Mouse (Mus musculus) adrenal gland, adult (tissue): ENCODE measurements around the gene Trem2.
A peak's percentile ranks its signal among the peaks of the same experiment; 100 is the strongest.

ENCODE experiments used
- DNase-seq, 2 experiments: peaks; one replicate each; pipeline ENCODE4 v3.0.0; 2022 to 2023; ENCODE audit warnings: low spot score in 1 of 2; ENCODE audit not compliant: inconsistent age in 2 of 2

Trem2 gene

DNA sequence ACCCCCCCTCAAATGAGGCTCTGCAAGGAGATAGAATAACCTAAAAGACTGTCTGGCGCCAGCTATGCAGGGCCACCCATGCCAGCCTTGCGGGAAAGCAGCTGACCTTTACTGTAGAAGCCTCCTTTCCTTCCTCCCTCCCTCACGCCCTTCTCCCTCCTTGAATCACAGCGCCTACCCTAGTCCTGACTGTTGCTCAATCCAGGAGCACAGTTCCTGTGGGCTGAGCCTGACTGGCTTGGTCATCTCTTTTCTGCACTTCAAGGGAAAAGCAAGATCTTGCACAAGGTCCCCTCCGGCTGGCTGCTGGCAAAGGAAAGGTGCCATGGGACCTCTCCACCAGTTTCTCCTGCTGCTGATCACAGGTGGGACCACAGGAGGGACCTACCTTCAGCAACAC, at the start of gene Trem2:
Gene Trem2, plus strand, starts transcription at position 171 of the 400 bp plus-strand sequence.
- DNase-seq, result peak; percentile 34 to 81

DNA sequence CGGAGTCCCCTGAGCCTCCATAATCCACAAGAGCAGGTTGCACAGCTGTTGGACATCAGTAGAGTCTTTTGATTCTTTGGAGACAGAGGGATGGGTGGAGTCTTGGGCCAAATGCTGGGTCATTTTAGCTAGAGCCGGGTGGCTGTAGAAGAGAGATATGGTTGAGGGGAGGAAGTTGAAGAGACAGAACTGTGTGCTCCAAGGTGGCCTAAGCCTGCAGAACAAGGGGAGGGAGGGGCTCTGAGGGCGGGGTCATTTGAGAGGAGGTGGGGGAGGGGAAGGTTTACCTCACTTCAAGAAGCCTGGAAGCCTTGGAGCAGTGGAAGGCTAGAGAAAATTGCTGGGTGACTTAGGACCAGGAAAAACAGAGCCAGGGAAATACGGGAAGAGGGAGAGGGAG, 47.0 kb upstream of the Trem2 start, which contains the start of gene Treml2:
Gene Treml2, plus strand, starts transcription at position 296 of the 400 bp plus-strand sequence.
- no peak for DNase-seq

DNA sequence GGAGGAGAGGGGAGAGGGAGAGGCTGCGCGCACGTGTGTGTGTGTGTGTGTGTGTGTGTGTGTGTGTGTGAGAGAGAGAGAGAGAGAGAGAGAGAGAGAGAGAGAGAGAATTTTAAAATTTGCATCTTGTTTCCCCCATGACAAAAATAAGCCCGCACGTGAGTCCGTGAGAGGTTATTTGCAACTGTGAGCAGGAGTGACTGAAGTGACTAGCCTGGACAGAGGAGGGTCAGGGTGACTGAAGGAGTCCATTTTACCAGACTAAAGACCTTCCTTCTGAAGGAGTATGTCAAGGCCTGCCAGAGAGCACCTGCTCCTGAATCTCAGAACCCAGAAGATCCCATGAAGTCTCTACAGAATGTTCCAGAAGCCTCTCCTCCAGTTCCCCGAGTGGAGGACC, 46.4 kb upstream of the Trem2 start:
- no peak for DNase-seq

DNA sequence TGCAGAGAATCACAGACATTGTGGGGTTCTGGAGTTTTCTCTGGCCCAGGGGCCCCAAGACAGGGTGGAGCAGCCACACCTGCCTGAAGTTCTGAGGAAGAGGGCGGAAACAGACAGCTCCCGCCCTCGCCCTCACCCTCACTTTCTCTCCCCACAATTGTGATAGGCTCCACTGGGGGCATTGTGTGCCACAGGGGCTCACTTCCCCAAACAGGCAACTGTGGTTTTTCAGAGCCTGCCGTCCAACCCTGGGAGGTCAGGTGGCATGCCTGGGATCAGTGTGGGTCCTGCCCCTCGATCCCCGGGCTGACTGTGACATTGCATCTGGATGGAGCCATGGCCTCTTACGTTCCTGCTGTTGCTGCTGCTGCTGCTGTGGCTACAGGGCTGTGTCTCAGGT, 46.0 kb upstream of the Trem2 start:
- DNase-seq, result no peak

DNA sequence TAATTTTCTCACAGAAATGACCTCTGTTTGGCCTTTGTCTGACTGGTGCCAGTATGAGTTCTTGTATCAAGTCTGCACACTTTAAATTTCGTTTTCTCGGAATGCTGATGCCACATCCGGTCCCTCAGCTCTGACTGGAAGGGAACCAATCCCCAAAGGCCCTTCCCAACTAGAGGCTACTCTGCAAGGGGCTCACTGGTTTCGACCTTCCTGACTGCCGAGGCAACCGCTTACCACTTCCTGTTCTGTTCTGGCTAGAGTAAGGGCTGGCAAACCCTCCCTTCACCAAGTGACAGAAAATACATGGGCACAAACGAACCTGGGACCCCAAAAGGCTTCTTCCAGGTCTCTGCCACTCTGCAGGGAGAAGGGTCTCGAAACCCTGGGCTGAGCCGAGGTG, 45.3 kb upstream of the Trem2 start:
- DNase-seq, result no peak

DNA sequence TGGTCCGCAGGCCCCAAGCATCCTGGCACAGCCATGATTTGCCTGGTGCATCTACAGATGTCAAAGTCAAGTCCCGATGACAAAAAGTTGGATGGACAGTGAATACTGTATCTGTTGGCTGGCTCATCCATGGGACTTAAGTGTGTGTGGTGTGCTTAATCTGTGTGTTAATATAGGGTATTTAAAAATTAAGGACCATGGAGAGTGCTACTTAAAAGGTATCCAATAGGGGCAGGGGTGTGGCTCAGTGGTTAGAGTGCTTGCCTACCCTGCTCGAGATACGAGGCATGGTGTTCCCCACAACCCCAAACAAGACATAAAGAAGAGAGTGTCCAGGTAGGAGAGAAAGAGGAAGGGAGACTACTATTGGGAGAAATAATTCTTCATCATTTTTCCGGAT, 44.4 kb upstream of the Trem2 start:
- DNase-seq, result no peak

DNA sequence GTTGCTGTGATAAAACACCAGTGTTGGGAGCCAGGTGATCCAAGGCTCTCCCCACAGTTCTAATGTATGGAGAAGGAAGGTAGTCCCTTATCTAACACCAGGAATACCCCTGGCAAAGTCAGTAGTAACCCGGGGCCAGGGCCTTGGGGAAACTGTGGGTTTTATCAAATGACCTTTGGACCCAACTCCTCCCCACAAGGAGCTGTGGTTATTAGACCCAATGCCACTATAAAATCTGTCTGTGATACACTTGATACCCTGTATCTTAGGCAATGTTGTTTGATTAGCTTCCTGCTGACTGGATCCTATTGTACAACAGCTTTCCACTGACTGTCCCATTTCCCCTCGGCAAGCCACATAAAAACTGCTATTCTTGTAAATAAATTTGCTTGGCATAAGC, 34.1 kb upstream of the Trem2 start:
- DNase-seq, result no peak

DNA sequence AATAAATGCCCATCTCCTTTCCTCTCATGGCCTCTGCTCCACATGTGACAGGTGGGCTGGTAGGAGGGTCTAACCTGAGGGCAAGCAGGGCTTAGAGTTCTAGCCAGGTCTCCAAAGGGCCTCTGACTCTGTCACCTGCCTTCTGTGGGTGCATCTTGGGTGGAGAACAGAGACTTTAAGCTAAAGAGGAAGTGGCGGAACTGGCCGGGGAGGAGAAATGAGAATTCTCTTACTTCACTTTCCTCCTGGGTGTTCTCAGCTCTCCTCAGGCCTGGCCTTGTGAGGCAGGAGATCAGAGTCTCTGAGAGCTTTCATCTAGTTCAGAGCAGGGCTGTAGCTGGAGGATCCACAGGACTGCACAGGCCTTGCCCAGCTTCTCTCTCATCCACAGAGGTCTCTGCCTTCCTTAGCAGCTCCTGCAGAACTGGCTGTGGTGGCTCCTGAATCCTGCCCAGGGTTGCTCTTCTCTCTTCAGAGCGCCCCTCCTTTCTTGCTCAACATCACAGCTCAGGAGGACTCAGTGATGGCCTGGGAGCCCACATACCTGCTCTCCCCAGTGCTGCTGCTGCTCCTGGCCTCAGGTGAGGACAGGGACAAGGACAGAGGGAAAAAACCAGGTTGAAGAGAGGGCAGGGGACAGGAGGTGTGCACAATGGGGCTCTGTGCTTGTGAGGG, 30.2 kb upstream of the Trem2 start, which contains the start of gene B430306N03Rik:
Gene B430306N03Rik, plus strand, starts transcription at position 237 of the 675 bp plus-strand sequence.
- DNase-seq, result peak in 1 of 2 experiments; percentile 35

DNA sequence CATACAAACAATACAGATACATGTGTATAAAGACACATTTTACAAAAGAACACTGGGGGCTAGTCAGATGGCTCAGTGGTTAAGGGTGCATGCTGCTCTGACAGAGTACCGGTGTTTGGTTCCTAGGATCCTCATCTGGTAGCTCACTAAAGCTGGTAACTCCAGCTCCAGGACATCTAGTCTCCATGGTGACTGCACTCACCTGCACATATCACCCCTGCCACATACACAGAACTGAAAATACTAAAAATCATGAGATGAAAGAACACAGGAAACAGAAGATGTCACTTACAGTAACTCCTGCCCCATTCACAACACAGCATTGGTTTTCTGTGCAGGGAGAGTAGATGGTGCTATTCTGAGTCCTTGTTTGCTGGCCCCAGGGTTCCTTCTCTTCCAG, 27.5 kb upstream of the Trem2 start:
- DNase-seq, result no peak

DNA sequence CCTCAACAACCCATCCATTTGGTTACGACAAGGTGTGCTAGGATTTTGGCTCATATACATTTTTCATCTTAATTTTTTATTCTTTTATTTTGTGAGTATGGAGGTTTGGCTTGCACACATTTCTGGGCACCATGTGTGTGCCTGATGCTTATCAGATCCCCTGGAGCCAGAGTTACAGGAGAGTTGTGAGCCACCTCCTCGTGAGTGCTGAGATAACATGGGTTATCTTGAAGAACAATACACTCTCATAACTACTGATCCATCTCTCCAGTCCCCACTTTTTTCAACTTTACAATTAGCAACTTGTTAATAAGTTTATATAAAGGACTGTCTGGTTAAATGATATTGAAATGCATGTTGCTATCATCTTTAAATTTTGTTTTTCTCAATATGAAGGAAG, 24.9 kb upstream of the Trem2 start:
- DNase-seq, result no peak

DNA sequence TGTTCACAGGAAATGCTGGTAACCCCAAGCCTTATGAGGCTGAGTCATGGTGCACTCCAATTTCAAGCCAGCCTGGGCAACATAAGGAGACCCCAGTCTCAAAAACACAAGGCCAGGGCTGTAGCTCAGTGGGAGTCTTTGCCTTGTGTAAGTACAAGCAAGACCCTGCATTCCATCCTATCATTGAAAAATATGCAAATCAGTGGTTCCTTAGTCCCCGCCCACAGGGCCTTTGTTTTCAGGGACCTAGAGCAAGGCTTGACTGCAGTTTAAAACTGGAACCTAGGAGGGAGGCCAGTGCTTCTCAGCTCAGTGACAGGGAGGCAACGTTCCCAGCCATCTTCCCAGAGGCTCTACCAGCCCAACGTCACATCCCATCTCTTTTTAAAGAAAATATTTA, 23.0 kb upstream of the Trem2 start:
- no peak for DNase-seq

DNA sequence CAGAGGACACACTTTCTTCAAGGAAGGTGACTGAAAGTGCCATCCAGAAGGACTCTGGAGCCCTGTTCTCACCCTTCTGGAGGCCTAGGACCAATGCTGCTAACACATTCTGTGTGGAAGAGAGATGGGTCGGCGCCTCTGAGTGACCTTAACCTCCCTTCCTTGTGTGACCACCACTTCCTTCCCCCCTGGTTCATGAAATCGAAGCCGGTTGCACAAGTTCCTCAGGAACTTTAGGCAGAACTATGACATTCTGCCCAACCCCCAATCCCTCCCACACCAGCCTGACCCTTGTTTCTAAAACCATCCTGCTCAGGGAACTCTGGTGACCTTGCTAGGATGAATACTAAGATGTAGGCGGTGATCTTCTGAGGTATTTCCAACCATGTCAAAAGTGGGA, 21.9 kb upstream of the Trem2 start:
- DNase-seq, result no peak

DNA sequence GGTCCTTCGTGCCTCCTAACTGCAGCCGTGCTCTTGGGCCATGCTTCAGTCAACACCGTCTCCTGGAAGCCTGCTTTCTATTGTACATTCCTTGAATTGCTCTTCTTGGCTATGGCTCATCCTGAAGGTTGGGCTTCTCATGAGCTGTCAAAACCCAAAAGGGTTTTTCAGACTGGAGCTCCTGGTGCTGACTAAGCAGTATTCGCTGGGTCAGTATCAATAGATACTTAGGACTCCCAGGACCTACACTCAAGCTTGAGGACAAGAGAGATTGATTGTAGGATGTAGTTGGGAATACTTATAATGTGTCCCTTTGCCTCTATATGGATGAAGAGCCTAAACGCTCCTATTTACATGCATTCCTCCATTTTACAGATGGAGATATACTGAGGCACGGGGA, 21.1 kb upstream of the Trem2 start:
- no peak for DNase-seq

DNA sequence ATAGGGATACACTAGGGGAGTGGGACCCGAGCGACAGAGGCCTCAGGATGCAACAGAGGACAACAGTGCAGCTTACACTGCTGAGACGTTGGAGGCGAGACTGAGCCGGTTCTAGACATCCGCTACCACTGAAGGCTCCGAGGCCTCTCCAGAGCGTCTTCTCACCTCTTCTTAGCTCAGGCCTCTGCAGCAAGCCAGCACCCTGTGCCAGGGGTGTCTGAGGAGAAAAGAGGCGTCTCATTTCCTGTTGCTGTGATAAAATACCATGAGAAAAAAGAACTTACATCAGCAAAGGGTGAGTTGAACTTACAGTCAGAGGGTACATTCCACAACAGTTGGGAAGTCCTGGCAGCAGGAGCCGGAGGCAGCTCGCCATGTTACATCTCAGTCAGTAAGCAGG, 20.6 kb upstream of the Trem2 start:
- no peak for DNase-seq

DNA sequence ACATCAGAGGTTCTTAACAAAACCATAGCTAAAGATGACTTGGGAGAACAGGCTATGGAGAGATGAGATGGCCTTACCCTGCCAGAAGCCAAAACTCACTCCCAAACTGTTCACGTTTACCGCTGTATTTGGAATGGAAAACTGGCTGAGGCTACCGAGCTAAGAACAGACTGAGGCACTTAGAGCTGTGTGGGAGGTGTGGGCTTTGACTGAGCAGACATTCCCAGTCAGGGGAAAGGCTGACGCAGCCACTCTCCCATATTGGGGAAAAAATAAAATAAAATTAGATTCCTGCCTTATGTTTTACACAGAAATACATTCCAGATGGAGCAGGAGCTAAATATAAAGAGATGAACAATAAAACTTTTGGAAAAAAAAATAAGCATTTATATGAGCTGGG, 19.5 kb upstream of the Trem2 start:
- no peak for DNase-seq

DNA sequence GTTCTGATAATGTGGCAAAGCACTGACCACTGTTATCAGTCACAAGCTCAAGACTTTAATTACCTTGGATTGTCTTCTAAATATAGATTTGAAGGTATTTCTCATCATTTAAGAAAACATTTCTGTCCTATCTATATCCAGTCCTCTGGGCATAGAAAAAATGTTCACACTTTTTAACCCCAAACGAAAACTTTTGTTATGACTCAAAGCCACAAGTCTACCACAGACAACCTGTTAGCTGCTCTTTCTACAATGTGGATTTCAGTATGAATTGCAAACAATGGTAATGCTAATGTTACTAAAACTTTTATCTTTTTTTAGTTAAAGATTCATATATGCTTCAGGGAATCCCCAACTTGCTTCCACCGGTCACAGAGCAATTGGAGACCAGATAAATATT, 13.7 kb upstream of the Trem2 start:
- no peak for DNase-seq

DNA sequence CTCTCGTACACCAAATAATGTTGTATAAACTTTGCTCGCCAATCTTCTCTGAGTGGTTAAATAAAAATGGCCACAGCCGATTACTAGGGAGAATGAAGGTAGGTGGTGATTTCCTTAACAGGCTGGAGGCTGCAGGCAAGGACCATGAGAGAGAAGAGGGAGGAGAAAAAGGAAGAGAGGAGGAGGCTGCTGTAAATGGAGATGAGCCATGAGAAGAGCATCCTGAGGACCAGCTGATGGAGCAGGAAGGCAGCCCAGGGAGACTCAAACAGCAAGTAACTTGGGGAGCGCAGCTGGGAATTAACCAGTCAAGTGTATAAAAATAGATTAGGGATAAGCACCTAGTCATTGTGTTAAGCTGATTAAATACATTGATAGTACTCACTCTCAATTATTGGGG, 12.0 kb upstream of the Trem2 start:
- DNase-seq, result no peak

DNA sequence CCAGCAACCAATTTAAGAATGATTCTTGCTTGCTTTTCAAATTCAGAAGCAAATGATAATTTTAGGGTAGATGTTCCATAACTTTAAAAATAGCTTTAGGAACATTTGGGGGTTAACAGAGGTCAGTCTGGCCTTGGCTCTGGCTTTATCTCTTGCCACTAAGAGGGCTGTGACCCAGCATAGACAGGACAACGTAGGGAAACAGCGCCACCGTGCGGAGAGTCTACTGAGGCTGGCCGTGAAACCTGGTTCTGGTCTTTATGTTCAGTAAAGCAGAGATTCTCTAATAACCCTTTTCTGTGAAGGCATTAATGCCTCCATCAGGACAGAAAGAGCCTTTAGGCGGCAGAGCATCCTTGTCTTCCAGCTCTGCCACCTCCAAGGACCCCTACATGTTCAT, 9.3 kb upstream of the Trem2 start:
- DNase-seq, result peak; percentile 78 to 93

DNA sequence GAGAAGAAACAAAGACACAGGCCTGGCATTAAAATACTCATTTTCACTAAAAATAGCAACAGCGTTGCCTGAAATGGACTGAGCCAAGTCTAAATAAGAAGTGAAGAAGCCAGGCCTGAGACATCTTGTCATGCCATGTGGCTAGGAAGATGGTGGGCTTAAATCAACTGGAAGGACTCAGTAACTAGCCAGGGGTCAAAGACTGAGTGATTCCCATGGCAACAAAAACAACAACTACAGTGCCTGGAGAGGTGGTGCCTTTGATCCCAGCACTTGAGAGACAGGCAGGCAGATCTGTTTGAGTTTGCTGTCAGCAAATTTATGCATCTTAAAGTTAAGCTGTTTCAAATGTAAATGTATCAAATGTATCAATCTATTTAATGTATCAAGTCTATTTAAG, 5.9 kb upstream of the Trem2 start:
- no peak for DNase-seq

DNA sequence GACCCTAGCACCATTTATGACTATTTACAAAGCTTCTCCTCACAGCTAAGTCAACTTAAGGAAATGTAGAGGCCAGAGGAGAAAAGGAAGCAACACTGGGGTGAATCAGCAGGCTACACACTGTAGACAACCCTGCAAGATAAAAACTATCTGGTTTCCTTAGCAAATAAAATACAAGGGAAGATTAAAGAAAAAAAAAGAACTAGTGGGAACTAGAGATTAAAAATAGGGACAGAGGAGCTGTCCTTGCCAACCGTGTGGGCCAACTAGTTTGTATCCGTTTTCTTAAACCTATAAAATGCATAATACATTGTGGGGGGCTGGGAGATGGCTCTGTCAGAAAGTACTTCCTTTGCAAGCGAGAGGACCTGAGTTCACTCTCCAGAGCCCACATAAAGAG, 4.3 kb upstream of the Trem2 start:
- no peak for DNase-seq

DNA sequence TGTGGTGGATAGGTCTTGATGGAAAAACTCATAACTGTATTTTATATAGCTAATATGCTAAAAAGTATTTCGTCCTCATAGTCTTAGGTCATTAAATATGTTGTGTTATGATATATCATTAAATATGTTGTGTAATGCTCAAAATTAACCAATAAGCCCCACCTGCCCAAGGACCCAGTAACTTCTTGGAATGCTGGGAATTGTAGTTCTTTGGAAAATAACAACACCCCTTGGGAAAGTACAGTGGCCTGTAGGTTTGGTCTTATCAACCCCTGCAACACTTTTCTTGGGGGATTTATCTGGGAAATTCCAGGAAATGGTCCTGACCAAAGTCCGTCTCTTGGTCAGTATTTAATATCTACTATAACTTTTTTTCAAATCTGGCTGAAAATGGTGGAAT, 3.1 kb upstream of the Trem2 start:
- DNase-seq, result no peak

DNA sequence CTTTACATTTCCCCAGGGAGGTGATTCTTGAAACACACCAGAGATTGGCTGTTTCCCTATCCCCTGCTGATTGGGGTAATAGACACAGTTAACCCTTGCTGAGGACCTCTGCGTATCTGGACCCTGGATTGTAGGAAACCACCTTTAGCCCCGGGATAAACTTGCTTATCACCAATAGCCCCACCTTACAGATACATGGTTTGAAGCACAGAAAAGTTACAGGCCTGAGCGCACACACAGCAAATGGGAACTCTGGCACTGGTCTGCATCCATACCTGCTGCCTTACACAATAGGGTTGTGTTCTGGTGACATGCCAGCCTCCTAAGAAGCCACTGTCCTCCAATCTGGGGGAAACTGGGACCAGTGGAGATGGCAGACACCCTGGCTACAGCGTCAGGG, 377 bp upstream of the Trem2 start:
- no peak for DNase-seq

DNA sequence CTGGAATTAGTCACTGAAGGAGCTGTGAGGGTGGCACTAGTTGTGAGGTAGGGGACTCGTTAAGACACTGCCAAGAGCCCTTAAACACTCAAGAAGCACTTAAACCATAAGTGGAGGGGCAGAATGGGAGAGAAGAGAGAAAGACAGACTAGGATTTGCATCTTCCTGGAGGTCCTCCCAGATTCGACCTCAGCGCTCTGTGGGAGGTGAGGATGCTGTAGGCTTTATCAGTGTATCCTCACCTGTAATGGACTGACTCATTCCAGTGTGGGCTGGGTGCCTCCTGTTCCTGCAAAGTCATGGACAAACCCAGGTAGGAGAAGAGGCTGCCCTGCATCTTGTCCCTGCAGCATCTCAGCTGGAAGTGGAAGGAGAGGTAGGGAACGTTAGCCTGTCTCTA, 633 bp downstream of the Trem2 start:
- no peak for DNase-seq
